Mouse (Mus musculus) CH12.LX (cell line): ENCODE data around the gene Asap2. TPM values are rescaled to one million over a fixed set of nuclear protein-coding genes. Genes with fewer than 3 reads are reported as not detected.

Source experiments
- DNase-seq: peaks from one replicate; pipeline ENCODE4 v3.0.0-alpha.2; 2013; ENCODE audit errors: extremely low read depth
- H3K27ac ChIP-seq: 2 replicates; pipeline ENCODE4 v1.5.1; 2012; ENCODE audit warnings: low read depth, mild to moderate bottlenecking, control low read depth, moderate library complexity; ENCODE audit not compliant: insufficient read depth
- H3K27me3 ChIP-seq: replicated peaks from 2 replicates; pipeline ENCODE3; 2012; ENCODE audit warnings: inconsistent platforms
- H3K36me3 ChIP-seq, 2 experiments: replicated peaks in 1 of 2; 2 replicates each; pipeline versions ENCODE3 to v1.6.1; 2012; ENCODE audit warnings: inconsistent platforms in 1 of 2, low read length in 1 of 2, mild to moderate bottlenecking in 1 of 2, mixed read lengths in 1 of 2, moderate library complexity in 1 of 2; ENCODE audit not compliant: control insufficient read depth in 1 of 2, insufficient read depth in 1 of 2
- H3K4me1 ChIP-seq, 2 experiments: 2 replicates each; pipeline ENCODE4 v1.6.1; 2012; ENCODE audit warnings: inconsistent platforms in 1 of 2, moderate library complexity in 1 of 2; ENCODE audit not compliant: insufficient read depth in 2 of 2, control insufficient read depth in 1 of 2
- H3K4me2 ChIP-seq: 2 replicates; pipeline ENCODE4 v1.6.1; 2012; ENCODE audit warnings: low read depth, mild to moderate bottlenecking, control low read depth; ENCODE audit not compliant: poor library complexity, insufficient read depth, severe bottlenecking
- H3K4me3 ChIP-seq, 3 experiments: fragments of 150-350 bp in 1 of 3; sonication (generic) in 1 of 3; replicated peaks in 1 of 3; 2 replicates each; pipeline versions ENCODE3 to v1.5.1; 2011 to 2012; ENCODE audit warnings: low read depth in 2 of 3, low read length in 2 of 3, mild to moderate bottlenecking in 2 of 3, moderate library complexity in 2 of 3, control low read depth in 1 of 3, improper control_type of control experiment in 1 of 3, inconsistent platforms in 1 of 3, mixed read lengths in 1 of 3; ENCODE audit not compliant: poor library complexity in 1 of 3
- H3K79me2 ChIP-seq: replicated peaks from 2 replicates; pipeline ENCODE4 v1.6.1; 2012; ENCODE audit warnings: mild to moderate bottlenecking, moderate library complexity; ENCODE audit not compliant: control insufficient read depth, poor library complexity, insufficient read depth, severe bottlenecking; ENCODE audit errors: extremely low read depth
- H3K9ac ChIP-seq: 2 replicates; pipeline ENCODE4 v1.6.1; 2012; ENCODE audit warnings: low read depth, mild to moderate bottlenecking, control low read depth, moderate library complexity; ENCODE audit not compliant: insufficient read depth
- H3K9me3 ChIP-seq: replicated peaks from 2 replicates; pipeline ENCODE3; 2012; ENCODE audit warnings: low read length, inconsistent platforms, mixed read lengths
- CHD2 ChIP-seq: IDR thresholded peaks from 2 replicates; pipeline ENCODE4 v1.6.1; 2011; ENCODE audit warnings: low read length, improper control_type of control experiment
- CTCF ChIP-seq, 2 experiments: IDR thresholded peaks in 1 of 2; conservative IDR thresholded peaks in 1 of 2; 2 replicates each; pipeline ENCODE4 v1.5.1; 2011 to 2012; ENCODE audit warnings: low read depth in 2 of 2, low read length in 2 of 2, improper control_type of control experiment in 1 of 2, inconsistent platforms in 1 of 2, mild to moderate bottlenecking in 1 of 2, moderate library complexity in 1 of 2
- ELF1 ChIP-seq: IDR thresholded peaks from 2 replicates; pipeline ENCODE4 v1.6.1; 2014; ENCODE audit warnings: low read depth, mild to moderate bottlenecking, inconsistent platforms, low read length, improper control_type of control experiment
- EP300 ChIP-seq: IDR thresholded peaks from 2 replicates; pipeline ENCODE4 v1.6.1; 2011; ENCODE audit warnings: low read length, improper control_type of control experiment
- ETS1 ChIP-seq: conservative IDR thresholded peaks from 2 replicates; pipeline ENCODE4 v1.6.1; 2012; ENCODE audit warnings: low read depth, mild to moderate bottlenecking, inconsistent platforms, low read length, improper control_type of control experiment, moderate library complexity
- GABPA ChIP-seq: IDR thresholded peaks from 2 replicates; pipeline ENCODE4 v1.6.1; 2012; ENCODE audit warnings: low read depth, low read length, improper control_type of control experiment, inconsistent platforms; ENCODE audit not compliant: insufficient replicate concordance
- HCFC1 ChIP-seq: IDR thresholded peaks from 2 replicates; pipeline ENCODE4 v1.6.1; 2012; ENCODE audit warnings: low read depth, mild to moderate bottlenecking, inconsistent platforms, low read length, improper control_type of control experiment
- IRF4 ChIP-seq: IDR thresholded peaks from 2 replicates; pipeline ENCODE4 v1.6.1; 2014; ENCODE audit warnings: low read depth, mild to moderate bottlenecking, inconsistent platforms, low read length, improper control_type of control experiment
- MAFK ChIP-seq: IDR thresholded peaks from 2 replicates; pipeline ENCODE4 v1.6.1; 2011; ENCODE audit warnings: low read length, improper control_type of control experiment; ENCODE audit not compliant: insufficient replicate concordance
- MXI1 ChIP-seq: IDR thresholded peaks from 2 replicates; pipeline ENCODE4 v1.6.1; 2011; ENCODE audit warnings: mild to moderate bottlenecking, low read depth, low read length, improper control_type of control experiment
- MYC ChIP-seq: IDR thresholded peaks from 2 replicates; pipeline ENCODE4 v1.6.1; 2011; ENCODE audit warnings: low read depth, mild to moderate bottlenecking, improper control_type of control experiment, low read length
- NELFE ChIP-seq: IDR thresholded peaks from 2 replicates; pipeline ENCODE4 v1.6.1; 2011; ENCODE audit warnings: low read depth, low read length, improper control_type of control experiment
- NRF1 ChIP-seq: IDR thresholded peaks from 2 replicates; pipeline ENCODE4 v1.6.1; 2014; ENCODE audit warnings: low read depth, mild to moderate bottlenecking, inconsistent platforms, low read length, improper control_type of control experiment, moderate library complexity
- RAD21 ChIP-seq: IDR thresholded peaks from 2 replicates; pipeline ENCODE4 v1.6.1; 2011; ENCODE audit warnings: low read depth, mild to moderate bottlenecking, low read length, improper control_type of control experiment, moderate library complexity
- SIN3A ChIP-seq: IDR thresholded peaks from 2 replicates; pipeline ENCODE4 v1.6.1; 2012; ENCODE audit warnings: low read length, improper control_type of control experiment, inconsistent platforms
- SMC3 ChIP-seq: IDR thresholded peaks from 2 replicates; pipeline ENCODE4 v1.6.1; 2011; ENCODE audit warnings: low read depth, low read length, improper control_type of control experiment
- TBP ChIP-seq: conservative IDR thresholded peaks from 2 replicates; pipeline ENCODE4 v1.6.1; 2011; ENCODE audit warnings: low read depth, low read length, improper control_type of control experiment
- TCF12 ChIP-seq: IDR thresholded peaks from 2 replicates; pipeline ENCODE4 v1.6.1; 2014; ENCODE audit warnings: low read depth, mild to moderate bottlenecking, inconsistent platforms, low read length, improper control_type of control experiment
- USF1 ChIP-seq: IDR thresholded peaks from 2 replicates; pipeline ENCODE4 v1.6.1; 2014; ENCODE audit warnings: low read depth, mild to moderate bottlenecking, inconsistent platforms, low read length, improper control_type of control experiment
- USF2 ChIP-seq: conservative IDR thresholded peaks from 2 replicates; pipeline ENCODE4 v1.6.1; 2011; ENCODE audit warnings: low read depth, low read length, improper control_type of control experiment
- ZKSCAN1 ChIP-seq: IDR thresholded peaks from 2 replicates; pipeline ENCODE4 v1.6.1; 2012; ENCODE audit warnings: low read depth, inconsistent platforms, low read length, improper control_type of control experiment, borderline replicate concordance
- ZMIZ1 ChIP-seq: IDR thresholded peaks from 2 replicates; pipeline ENCODE4 v1.6.1; 2012; ENCODE audit warnings: low read depth, mild to moderate bottlenecking, inconsistent platforms, low read length, improper control_type of control experiment
- ZNF384 ChIP-seq: IDR thresholded peaks from 2 replicates; pipeline ENCODE4 v1.6.1; 2012; ENCODE audit warnings: low read depth, low read length, improper control_type of control experiment, inconsistent platforms
- dilution Hi-C: fragments of 300-500 bp; cut with MboI; formaldehyde crosslinking; loops from 2 replicates; pipeline ENCODE4 v1.14.3; 2020; ENCODE audit warnings: low sequenced_read_pairs; ENCODE audit not compliant: extremely low pct_unique_long_range_greater_than_20kb, extremely low pct_ligation_motif_present
- in situ Hi-C: fragments of 300-500 bp; cut with MboI; formaldehyde crosslinking; loops from 3 replicates; pipeline ENCODE4 v1.14.3; 2019; ENCODE audit warnings: low sequenced_read_pairs, low pct_ligation_motif_present, low pct_unique_long_range_greater_than_20kb, mixed read lengths
- polyA plus RNA-seq: library from polyadenylated mRNA; unstranded; fragments of >175 nt; gene quantifications from 2 replicates; pipeline ENCODE4 v1.2.1, GENCODE M21; 2012; ENCODE audit warnings: low read depth; ENCODE audit not compliant: insufficient read length
- total RNA-seq, 2 experiments: library from RNA; depleted of rRNA; stranded (reverse); fragments of 300-350 nt in 1 of 2; fragments of >200 nt in 1 of 2; gene quantifications; 2 replicates each; pipeline ENCODE4 v1.2.3; 2012 to 2014

Gene Asap2
- total and polyA plus RNA-seq, 3 experiments, result 0.17 to 0.64 (median 0.17) TPM

DNA sequence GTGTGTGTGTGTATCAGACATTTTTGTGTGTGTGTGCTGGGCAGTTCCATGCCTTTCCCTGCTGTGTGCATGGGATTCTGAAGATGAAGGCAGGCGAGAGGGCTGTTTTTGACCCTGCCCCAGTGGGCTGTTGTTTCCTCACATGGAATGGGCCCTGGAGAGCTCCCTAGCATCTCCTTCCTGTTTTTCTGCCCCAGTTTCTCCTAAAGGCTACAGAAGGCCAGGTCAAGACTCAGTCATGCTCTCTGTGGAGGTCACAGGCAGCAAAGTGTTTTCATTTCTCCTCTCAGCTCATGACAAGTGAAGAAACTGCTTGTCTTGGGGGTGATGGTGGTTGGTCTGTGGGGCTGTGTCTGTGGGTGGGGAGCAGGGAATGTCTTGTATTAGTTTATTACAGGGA is 195.9 kb downstream of the Asap2 start:
- Histone ChIP-seq H3K27ac (no peak overlapping the region), H3K9ac (no peak overlapping the region), H3K9me3 (no peaks in the 10 kb centered on the region), H3K4me2 (no peak overlapping the region), H3K4me3 (no peak overlapping the region), H3K27me3 (no peaks in the 10 kb centered on the region), H3K4me1 (no peaks in the 10 kb centered on the region), H3K36me3 (no peaks in the 10 kb centered on the region), H3K79me2 (no peaks in the 10 kb centered on the region)
- in situ Hi-C loops, result no loop called here
- TF ChIP-seq EP300 (no peak), IRF4 (no peak), MAFK (no peak), USF2 (no peak), TBP (no peak), NRF1 (no peak)
- DNase-seq, result no peak
- dilution Hi-C loops, result no loop called here

DNA sequence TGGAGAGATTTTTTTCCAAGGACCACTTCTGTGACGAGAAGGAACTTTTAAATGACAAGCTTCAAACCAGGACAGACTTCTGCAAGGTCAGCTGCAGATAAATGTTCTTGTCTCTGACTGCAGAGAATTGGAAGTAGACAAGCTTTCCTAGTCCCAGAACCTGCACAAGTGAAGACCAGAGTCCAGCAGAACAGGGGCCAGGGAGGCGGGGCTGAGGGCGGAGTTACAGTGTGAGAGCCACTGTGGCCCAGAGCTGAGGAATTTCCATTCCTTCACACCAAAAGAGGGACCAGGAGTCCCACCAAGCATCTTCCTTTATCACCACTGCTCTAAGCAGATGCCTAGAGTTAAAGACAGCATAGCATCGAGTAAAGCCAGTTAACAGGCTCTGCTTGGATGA is 198.6 kb downstream of the Asap2 start:
- Histone ChIP-seq H3K4me3 (no peak overlapping the region), H3K9ac (no peak overlapping the region), H3K27ac (no peak overlapping the region), H3K4me1 (peaks cover 5 to 21% of the 10 kb centered on the region in 2 experiments; a peak in 3 of 4 replicates), H3K9me3 (no peaks in the 10 kb centered on the region), H3K4me2 (no peak overlapping the region), H3K79me2 (no peaks in the 10 kb centered on the region)
- DNase-seq, result no peak
- in situ Hi-C loops, result no loop called here
- TF ChIP-seq HCFC1 (no peak), RAD21 (no peak), CHD2 (no peak), ELF1 (no peak), ETS1 (no peak), TCF12 (no peak), EP300 (no peak), USF1 (no peak), NELFE (no peak), GABPA (no peak), ZKSCAN1 (no peak), CTCF (conservative IDR thresholded peaks at IDR 0.05 in 1 of 2, IDR thresholded peaks at IDR 0.05 in 1 of 2; ENCODE audit: low read depth in 2 of 2, low read length in 2 of 2) (no peak), MAFK (no peak), ZMIZ1 (no peak), SIN3A (no peak), ZNF384 (no peak), MYC (no peak), SMC3 (no peak), MXI1 (no peak)
- TF ChIP-seq, all 38 proteins: peak for 0
- dilution Hi-C loops, result no loop called here
- Histone ChIP-seq H3K36me3 (no peaks in the 10 kb centered on the region), H3K27me3 (no peaks in the 10 kb centered on the region)
